Mouse (Mus musculus): ENCODE results near the gene Pibf1. TPM values are rescaled to one million over a fixed set of nuclear protein-coding genes. Genes with fewer than 3 reads are reported as not detected.

The Pibf1 gene
- total and polyA plus RNA-seq, 3 experiments, result 11.8 to 24.7 (median 13.9) TPM

DNA sequence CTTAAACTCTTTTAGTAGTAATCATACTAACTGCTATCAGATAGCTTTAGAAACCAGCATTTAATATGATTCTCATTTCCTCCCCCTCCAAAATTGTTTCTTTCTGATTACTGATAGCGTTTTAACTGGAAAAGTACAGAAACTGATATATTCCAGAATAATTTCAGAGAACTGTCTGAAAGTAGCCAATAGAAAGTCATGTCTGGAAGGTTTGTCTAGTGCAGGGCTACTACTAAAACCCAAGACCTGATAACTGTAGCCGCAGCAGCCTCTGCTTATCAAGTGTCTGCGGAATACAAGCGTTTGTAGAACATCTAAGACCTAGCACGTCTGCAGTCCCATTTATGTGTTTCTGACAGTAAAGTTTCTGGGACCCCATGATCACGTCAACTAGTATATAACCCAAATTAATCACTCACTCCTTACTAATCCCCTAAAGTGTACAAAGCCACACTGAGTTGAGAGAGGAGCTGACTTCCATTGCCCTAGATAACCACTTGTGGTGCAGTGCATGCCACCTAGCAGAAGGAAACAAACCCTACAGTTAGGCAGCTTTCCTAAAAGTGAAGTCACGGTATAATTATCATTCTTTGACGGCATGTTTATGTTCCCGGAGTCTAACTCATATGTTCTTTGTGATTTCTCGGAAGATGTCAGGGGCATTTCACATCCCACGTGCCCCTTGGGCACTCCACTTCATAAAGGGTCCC, 130.0 kb downstream of the Pibf1 start:
- Histone ChIP-seq H3K27me3 (replicated peaks) (no peaks in the 10 kb centered on the region), H3K27ac (ENCODE audit: insufficient read depth, low read depth) (no peak overlapping the region), H3K4me2 (ENCODE audit: insufficient read depth, low read depth, poor library complexity, severe bottlenecking) (no peak overlapping the region), H3K79me2 (replicated peaks; ENCODE audit: control insufficient read depth, extremely low read depth, insufficient read depth, poor library complexity, severe bottlenecking) (no peaks in the 10 kb centered on the region), H3K4me3 (replicated peaks in 1 of 3; ENCODE audit: low read depth in 2 of 3, low read length in 2 of 3, poor library complexity in 1 of 3) (no peak overlapping the region), H3K36me3 (replicated peaks in 1 of 2; ENCODE audit: control insufficient read depth in 1 of 2, insufficient read depth in 1 of 2, low read length in 1 of 2) (peaks cover 19 to 60% of the 10 kb centered on the region in 2 experiments), H3K9me3 (replicated peaks; ENCODE audit: low read length) (no peaks in the 10 kb centered on the region), H3K9ac (ENCODE audit: insufficient read depth, low read depth) (no peak overlapping the region), H3K4me1 (ENCODE audit: control insufficient read depth in 1 of 2, insufficient read depth in 2 of 2) (no peaks in the 10 kb centered on the region)
- in situ Hi-C loops (cut with MboI; ENCODE audit: low pct_ligation_motif_present, low pct_unique_long_range_greater_than_20kb, low sequenced_read_pairs) (no loop called here), dilution Hi-C loops (cut with MboI; ENCODE audit: extremely low pct_ligation_motif_present, extremely low pct_unique_long_range_greater_than_20kb, low sequenced_read_pairs) (no loop called here)
- no peak for DNase-seq (ENCODE audit: extremely low read depth)
- TF ChIP-seq RAD21 (IDR thresholded peaks at IDR 0.05; ENCODE audit: low read depth, low read length) (no peak), BHLHE40 (IDR thresholded peaks at IDR 0.05; ENCODE audit: low read depth, low read length) (no peak), NRF1 (IDR thresholded peaks at IDR 0.05; ENCODE audit: low read depth, low read length) (no peak), POLR2A (IDR thresholded peaks at IDR 0.05; ENCODE audit: low read depth, low read length) (no peak), MAZ (IDR thresholded peaks at IDR 0.05; ENCODE audit: low read depth, low read length) (no peak), TBP (conservative IDR thresholded peaks at IDR 0.05; ENCODE audit: low read depth, low read length) (no peak), MXI1 (IDR thresholded peaks at IDR 0.05; ENCODE audit: low read depth, low read length) (no peak), ELF1 (IDR thresholded peaks at IDR 0.05; ENCODE audit: low read depth, low read length) (no peak), GABPA (IDR thresholded peaks at IDR 0.05; ENCODE audit: insufficient replicate concordance, low read depth, low read length) (no peak), EP300 (IDR thresholded peaks at IDR 0.05; ENCODE audit: low read length) (no peak), MEF2A (IDR thresholded peaks at IDR 0.05; ENCODE audit: borderline replicate concordance, low read depth, low read length) (no peak)

DNA sequence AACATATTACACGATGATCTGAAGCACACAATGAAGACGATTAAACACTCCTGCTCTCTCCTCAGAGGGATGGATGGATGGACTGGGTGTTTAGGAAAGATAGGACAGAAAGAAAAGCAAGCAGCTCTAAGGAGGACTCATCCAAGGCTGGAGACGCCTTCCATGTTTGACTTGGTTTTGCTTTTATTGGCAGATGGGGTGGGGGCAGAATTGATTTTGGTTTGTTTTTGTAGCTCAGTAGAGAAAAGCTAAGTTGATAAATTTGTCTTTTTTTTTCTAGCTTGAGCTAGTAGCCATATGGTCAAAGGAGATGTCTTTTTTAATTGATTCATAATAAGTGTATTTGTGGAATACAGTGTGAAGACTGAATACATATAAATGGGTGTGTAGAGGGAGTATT, 133.8 kb downstream of the Pibf1 start:
- H3K9ac ChIP-seq (ENCODE audit: insufficient read depth, low read depth), result no peak overlapping the region
- DNase-seq (ENCODE audit: extremely low read depth), result no peak
- H3K27me3 ChIP-seq (replicated peaks), result no peaks in the 10 kb centered on the region
- no peaks in the 10 kb centered on the region for H3K9me3 ChIP-seq (replicated peaks; ENCODE audit: low read length)
- dilution Hi-C loops (cut with MboI; ENCODE audit: extremely low pct_ligation_motif_present, extremely low pct_unique_long_range_greater_than_20kb, low sequenced_read_pairs) (no loop called here), in situ Hi-C loops (cut with MboI; ENCODE audit: low pct_ligation_motif_present, low pct_unique_long_range_greater_than_20kb, low sequenced_read_pairs) (no loop called here)
- no peaks in the 10 kb centered on the region for H3K4me1 ChIP-seq (ENCODE audit: control insufficient read depth in 1 of 2, insufficient read depth in 2 of 2)
- TF ChIP-seq BHLHE40 (IDR thresholded peaks at IDR 0.05; ENCODE audit: low read depth, low read length) (no peak), POLR2A (IDR thresholded peaks at IDR 0.05; ENCODE audit: low read depth, low read length) (no peak), SMC3 (IDR thresholded peaks at IDR 0.05; ENCODE audit: low read depth, low read length) (no peak), NELFE (IDR thresholded peaks at IDR 0.05; ENCODE audit: low read depth, low read length) (no peak), MAZ (IDR thresholded peaks at IDR 0.05; ENCODE audit: low read depth, low read length) (no peak), ZC3H11A (IDR thresholded peaks at IDR 0.05; ENCODE audit: low read depth, low read length) (no peak), RCOR1 (conservative IDR thresholded peaks at IDR 0.05; ENCODE audit: low read depth, low read length) (no peak)
- H3K4me3 ChIP-seq (replicated peaks in 1 of 3; ENCODE audit: low read depth in 2 of 3, low read length in 2 of 3, poor library complexity in 1 of 3), result no peak overlapping the region
- no peaks in the 10 kb centered on the region for H3K79me2 ChIP-seq (replicated peaks; ENCODE audit: control insufficient read depth, extremely low read depth, insufficient read depth, poor library complexity, severe bottlenecking)
- H3K27ac ChIP-seq (ENCODE audit: insufficient read depth, low read depth), result no peak overlapping the region
- H3K36me3 ChIP-seq (replicated peaks in 1 of 2; ENCODE audit: control insufficient read depth in 1 of 2, insufficient read depth in 1 of 2, low read length in 1 of 2), result peaks cover 16 to 62% of the 10 kb centered on the region in 2 experiments
- H3K4me2 ChIP-seq (ENCODE audit: insufficient read depth, low read depth, poor library complexity, severe bottlenecking), result no peak overlapping the region

Data from CH12.LX (cell line).